Mouse (Mus musculus): ENCODE results near the gene Fam136a. TPM values are rescaled to one million over a fixed set of nuclear protein-coding genes. Genes with fewer than 3 reads are reported as not detected.

The Fam136a gene
- 29.7 TPM for polyA plus RNA-seq (2017; shearing (Covaris generic))

DNA sequence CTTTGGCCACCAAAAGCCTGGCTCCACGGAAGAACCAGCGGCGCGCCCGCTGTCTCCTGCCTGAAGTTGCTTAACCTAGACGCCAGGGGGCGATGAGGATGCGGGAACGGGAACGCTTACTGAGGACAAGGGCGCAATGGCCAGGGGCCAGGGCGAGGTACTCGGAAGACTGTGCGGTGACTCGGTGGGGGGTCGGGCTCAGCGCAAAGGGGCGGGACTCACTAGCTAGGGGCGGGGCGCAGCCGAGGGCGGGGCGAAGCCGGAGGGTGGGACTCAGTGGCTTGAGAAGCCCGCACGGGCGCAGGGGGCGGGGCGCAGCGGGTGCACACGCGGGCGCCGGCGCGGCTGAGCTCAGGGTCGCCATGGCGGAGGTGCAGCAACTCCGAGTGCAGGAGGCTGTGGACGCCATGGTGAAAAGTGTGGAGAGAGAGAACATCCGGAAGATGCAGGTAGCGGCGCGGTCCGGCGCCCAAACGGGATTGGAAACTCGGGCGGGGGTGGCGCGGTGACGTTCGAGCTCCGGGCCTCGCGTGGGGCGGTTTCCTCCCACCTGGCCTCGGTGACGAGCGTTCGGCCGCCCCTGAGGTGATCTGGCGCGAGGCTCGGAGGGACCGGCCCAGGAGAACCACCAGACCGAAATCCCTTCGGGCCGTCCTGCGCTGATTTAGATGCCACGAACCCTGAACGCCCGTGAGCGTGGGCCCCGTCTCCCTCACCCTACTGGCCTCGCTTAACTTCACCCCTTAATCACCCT is at the start of gene Fam136a:
Fam136a (plus strand) TSS at position 276 of the 754 bp plus-strand sequence.

DNA sequence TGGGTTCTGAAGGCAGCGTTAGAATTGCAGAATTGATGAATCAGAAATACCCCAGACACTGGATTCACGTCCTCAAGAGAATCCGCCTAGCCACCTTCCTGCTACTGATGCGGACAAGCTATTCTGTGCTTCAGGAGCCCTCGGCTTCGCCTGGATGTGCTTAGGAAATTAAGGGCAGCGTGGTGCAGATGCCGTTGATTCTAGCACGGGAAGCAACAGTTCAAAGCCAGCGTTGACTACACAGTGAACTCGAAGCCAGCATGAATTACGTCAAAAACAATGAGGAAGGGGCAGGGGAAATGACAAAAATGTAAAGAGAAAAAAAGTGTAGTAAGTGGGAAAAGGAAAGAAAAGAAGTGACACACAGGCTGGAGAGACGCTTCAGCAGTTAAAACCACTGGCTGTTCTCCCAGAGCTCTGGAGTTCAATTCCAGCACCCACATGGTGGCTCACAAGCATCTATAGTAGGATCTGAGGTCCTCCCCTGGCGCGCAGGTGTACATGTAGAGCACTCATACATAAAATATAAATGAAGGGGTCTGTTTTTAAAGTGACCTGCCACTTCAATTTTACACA is 5.4 kb downstream of the Fam136a start, which contains the start of gene Snrpg:
Snrpg (plus strand) TSS at position 541 of the 576 bp plus-strand sequence.

DNA sequence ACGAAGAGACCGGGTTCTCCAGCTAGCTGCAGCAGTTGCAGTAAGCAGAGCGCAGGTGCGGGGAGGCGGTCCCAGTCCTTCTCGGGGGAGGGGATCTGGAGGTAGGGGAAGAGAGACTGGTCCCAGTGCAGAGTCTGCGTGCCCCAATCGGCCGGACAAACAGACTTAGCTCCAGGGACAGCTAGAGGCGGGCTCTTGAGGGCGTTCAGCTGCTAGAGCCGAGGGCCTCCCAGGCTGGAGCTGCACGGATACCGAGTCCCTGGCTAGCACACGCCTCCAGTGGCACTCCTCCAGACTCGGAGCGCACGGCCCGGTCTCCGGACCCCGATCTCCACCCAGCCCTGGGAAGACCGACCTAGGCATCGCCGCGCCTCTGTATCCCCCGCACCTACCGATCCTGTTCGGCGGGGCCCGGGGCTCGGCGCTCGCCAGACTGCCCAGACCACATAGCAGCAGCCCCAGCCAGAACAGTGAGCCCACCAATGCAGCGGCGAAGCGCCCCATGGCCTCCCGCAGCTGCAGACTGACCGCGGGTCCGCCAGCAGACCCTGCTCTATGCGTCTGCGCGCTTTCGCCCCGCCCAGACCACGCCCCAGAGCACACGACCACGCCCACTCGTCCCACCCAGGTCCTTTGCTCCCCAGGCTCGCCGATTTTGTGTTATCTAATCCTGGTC is 31.3 kb downstream of the Fam136a start, which contains the start of gene Pcyox1:
Pcyox1 (minus strand) TSS at position 574 of the 676 bp plus-strand sequence.

DNA sequence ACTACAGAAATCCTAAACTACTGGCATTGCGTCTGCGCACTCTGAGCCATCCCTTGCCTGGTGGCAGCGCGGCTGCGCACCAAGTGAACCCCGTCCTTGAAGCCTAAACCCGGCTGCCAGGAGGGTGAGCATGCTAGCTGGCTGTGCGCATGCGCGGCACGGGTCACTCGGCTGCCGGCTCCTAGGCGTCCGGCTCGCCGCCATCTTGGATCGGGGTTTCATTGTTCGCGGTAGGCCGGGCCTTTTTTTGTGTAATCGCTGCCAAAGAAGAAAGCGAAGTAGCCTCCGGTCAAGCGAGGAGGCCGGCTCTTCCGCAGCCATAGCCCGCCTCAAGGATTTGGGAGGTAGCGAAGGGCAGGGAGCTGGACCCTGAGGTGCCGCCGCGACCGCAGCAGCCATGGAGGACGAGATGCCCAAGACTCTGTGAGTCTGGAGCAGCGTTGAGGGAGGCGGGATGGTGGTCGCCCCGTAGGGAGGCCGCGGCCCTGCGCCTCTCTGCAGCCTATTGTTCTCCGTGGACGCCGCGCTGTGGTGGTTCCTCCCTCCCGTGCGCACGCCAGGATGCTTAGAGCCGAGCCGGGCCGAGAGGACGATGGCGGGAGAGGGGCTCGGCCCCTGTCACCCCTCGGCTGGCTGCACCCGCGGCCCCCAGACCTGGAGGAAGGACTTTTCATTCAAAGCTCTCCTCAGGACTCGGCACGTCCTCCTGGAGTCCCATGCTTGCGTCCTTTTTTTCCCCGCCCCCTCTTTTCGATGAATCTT is 38.8 kb downstream of the Fam136a start, which contains the start of gene Tia1:
Tia1 (plus strand) TSS at position 120 of the 762 bp plus-strand sequence.

Other genes with a start within 250 kb of the Fam136a start
- not detected for gene Tgfa, start 170.4 kb upstream of the Fam136a start, polyA plus RNA-seq (2017; shearing (Covaris generic))
- 413 TPM for gene Snrpg, start 5.7 kb downstream of the Fam136a start, polyA plus RNA-seq (2017; shearing (Covaris generic))
- 4.3 TPM for gene Pcyox1, start 31.5 kb downstream of the Fam136a start, polyA plus RNA-seq (2017; shearing (Covaris generic))
- gene Tia1, start 38.6 kb downstream of the Fam136a start, polyA plus RNA-seq (2017; shearing (Covaris generic)): 75.7 TPM
- not detected for gene Gm44790, start 61.0 kb downstream of the Fam136a start, polyA plus RNA-seq (2017; shearing (Covaris generic))
- gene C87436, start 72.7 kb downstream of the Fam136a start, polyA plus RNA-seq (2017; shearing (Covaris generic)): 42.4 TPM
- gene Pcbp1, start 160.7 kb downstream of the Fam136a start, polyA plus RNA-seq (2017; shearing (Covaris generic)): 299 TPM

Measured in effector memory CD4-positive, alpha-beta T cell, adult 5 months (primary cell).